Mouse (Mus musculus): Measurements from ENCODE around the gene Ttc25. TPM values are rescaled to one million over a fixed set of nuclear protein-coding genes. Genes with fewer than 3 reads are reported as not detected.
A peak's percentile ranks its signal among the peaks of the same experiment; 100 is the strongest.
"Not testable (repeated sequence)": the region's sequence is repeated elsewhere in the genome, so short reads cannot be mapped to it uniquely, and the experiment has no call there.

Gene Ttc25
- polyA plus RNA-seq, 1 experiment = 0.92 TPM

- TF ChIP-seq CTCF (IDR thresholded peaks at IDR 0.05; ENCODE audit: borderline replicate concordance, insufficient read depth, low read depth, low read length) = no peak
- TF ChIP-seq POLR2A (IDR thresholded peaks at IDR 0.05; ENCODE audit: borderline replicate concordance, insufficient read depth, low read length) = 0 out of 2 replicates have a peak, but pooled peaks have one; percentile 36
- WGBS = 2% methylated on average over 47 of the region's 47 CpGs
- DNase-seq = peak; percentile 69
- Histone ChIP-seq H3K27ac (ENCODE audit: insufficient read depth, low read length) (peak within 1 kb of the TSS; percentile 60), H3K27me3 (ENCODE audit: control insufficient read depth, insufficient read depth, low read length) (no peaks in the 10 kb centered on the region), H3K4me3 (replicated peaks; ENCODE audit: insufficient read depth, low read depth, low read length) (peak within 1 kb of the TSS; percentile 84), H3K4me1 (ENCODE audit: control insufficient read depth, insufficient read depth, low read length) (peaks cover 4% of the 10 kb centered on the region)
These were observed 29.5 kb downstream of the Ttc25 start, which contains the start of gene Cnp for GRCm38 (mm10) chr11:100574708-100575483. Gene Cnp, plus strand, starts transcription at chr11:100574904.

GRCm38 (mm10) chr11:100575484-100575855 is 30.1 kb downstream of the Ttc25 start:
- Histone ChIP-seq H3K4me1 (ENCODE audit: control insufficient read depth, insufficient read depth, low read length) (peaks cover 4% of the 10 kb centered on the region), H3K27ac (ENCODE audit: insufficient read depth, low read length) (peak overlapping the region; percentile 60; the same call in 1 of the 2 replicates), H3K4me3 (replicated peaks; ENCODE audit: insufficient read depth, low read depth, low read length) (peak overlapping the region; percentile 84), H3K27me3 (ENCODE audit: control insufficient read depth, insufficient read depth, low read length) (no peaks in the 10 kb centered on the region)
- TF ChIP-seq CTCF (IDR thresholded peaks at IDR 0.05; ENCODE audit: borderline replicate concordance, insufficient read depth, low read depth, low read length) (no peak), POLR2A (IDR thresholded peaks at IDR 0.05; ENCODE audit: borderline replicate concordance, insufficient read depth, low read length) (no peak)
- 42% methylated on average over 2 of the region's 2 CpGs for WGBS
- peak in 1 of 2 experiments; percentile 58 for DNase-seq

GRCm38 (mm10) chr11:100576256-100576655 is 30.8 kb downstream of the Ttc25 start:
- H3K4me1 ChIP-seq (ENCODE audit: control insufficient read depth, insufficient read depth, low read length) = peaks cover 4% of the 10 kb centered on the region; the same call in 1 of the 2 replicates
- TF ChIP-seq CTCF (IDR thresholded peaks at IDR 0.05; ENCODE audit: borderline replicate concordance, insufficient read depth, low read depth, low read length) (no peak), POLR2A (IDR thresholded peaks at IDR 0.05; ENCODE audit: borderline replicate concordance, insufficient read depth, low read length) (no peak)
- no peak overlapping the region for H3K27ac ChIP-seq (ENCODE audit: insufficient read depth, low read length)
- no peak for DNase-seq
- no peak overlapping the region for H3K4me3 ChIP-seq (replicated peaks; ENCODE audit: insufficient read depth, low read depth, low read length)
- WGBS = 62% methylated on average over 21 of the region's 21 CpGs
- H3K27me3 ChIP-seq (ENCODE audit: control insufficient read depth, insufficient read depth, low read length) = no peaks in the 10 kb centered on the region

DNA sequence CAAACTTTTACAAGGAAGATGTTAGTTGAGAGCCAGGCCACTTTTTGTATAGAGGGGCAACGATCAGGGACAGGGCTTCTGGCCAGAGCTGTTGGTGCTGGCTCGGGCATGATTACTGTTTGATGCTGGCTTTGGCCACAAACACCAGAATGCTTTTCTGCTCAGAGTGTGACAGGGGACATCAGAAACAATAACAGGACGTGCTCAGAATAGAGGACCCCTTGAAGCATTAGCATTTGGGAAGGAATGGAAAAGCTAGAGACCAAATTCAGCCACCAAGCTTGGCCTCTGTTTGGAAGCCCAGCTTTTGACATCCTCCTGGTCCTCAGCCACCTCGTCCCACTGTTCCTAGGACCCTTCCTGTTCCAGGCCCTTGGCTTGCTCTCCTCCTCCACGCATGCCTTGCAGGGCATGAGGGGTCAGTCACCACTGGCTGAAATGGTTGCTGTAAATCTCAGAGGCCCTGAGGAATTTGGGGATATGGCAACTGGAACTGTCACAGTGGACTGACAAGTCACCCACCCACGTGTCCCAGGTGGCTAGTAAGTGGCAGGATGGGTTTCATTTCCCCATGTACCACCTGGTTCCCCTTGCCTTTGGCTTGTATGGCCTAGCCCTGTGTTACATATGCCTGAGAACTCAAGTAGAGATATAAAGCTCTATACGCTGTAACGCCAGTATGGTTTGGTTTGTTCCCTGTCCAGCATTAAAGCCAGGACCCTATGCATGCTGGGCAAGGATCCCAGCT is 32.6 kb downstream of the Ttc25 start:
- Histone ChIP-seq H3K4me3 (replicated peaks; ENCODE audit: insufficient read depth, low read depth, low read length) (peak overlapping the region; percentile 29), H3K4me1 (ENCODE audit: control insufficient read depth, insufficient read depth, low read length) (peaks cover 4% of the 10 kb centered on the region; the same call in 1 of the 2 replicates), H3K27me3 (ENCODE audit: control insufficient read depth, insufficient read depth, low read length) (no peaks in the 10 kb centered on the region), H3K27ac (ENCODE audit: insufficient read depth, low read length) (peak overlapping the region; percentile 2; the same call in 1 of the 2 replicates)
- WGBS = 56% methylated on average over 8 of the region's 8 CpGs
- TF ChIP-seq CTCF (IDR thresholded peaks at IDR 0.05; ENCODE audit: borderline replicate concordance, insufficient read depth, low read depth, low read length) (no peak), POLR2A (IDR thresholded peaks at IDR 0.05; ENCODE audit: borderline replicate concordance, insufficient read depth, low read length) (no peak)
- peak in 1 of 2 experiments; percentile 39 for DNase-seq

DNA sequence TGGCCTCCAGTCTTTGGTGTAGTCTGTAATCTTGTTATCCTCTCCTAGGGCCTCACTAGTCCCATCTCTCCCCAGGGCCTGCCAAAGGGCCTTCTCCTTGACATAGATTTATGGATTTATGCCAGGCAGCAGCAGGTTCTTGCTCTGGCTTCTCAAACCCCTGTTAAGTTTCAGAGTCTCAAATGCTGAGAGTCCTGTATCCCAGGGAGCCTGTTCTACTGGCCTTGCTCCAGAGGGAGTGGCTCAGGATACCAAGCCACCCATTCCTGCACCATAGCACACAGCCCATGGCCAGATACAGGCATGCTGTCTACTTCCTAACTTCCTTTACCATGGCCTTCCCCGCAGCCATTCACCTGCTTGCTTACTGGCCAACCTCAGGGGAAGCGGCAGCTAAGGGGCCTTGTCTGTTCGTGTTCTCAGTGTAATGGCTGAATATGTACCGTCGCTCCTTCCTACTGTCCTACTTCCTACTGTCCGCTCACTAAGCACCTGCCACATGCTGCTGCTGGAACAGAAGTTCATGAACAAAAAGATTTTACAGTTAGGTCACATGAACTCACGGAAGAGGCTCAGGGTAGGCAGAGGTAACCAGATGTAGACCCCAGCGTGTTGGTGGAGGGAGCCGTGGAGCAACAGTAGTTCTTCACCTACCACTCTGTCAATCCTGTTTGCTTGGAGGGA is 33.9 kb downstream of the Ttc25 start:
- Histone ChIP-seq H3K27ac (ENCODE audit: insufficient read depth, low read length) (no peak overlapping the region), H3K4me3 (replicated peaks; ENCODE audit: insufficient read depth, low read depth, low read length) (no peak overlapping the region)
- WGBS = 84% methylated on average over 9 of the region's 9 CpGs

GRCm38 (mm10) chr11:100580275-100580674 is 34.9 kb downstream of the Ttc25 start:
- WGBS = 70% methylated on average over 13 of the region's 13 CpGs
- Histone ChIP-seq H3K4me3 (replicated peaks; ENCODE audit: insufficient read depth, low read depth, low read length) (no peak overlapping the region), H3K27ac (ENCODE audit: insufficient read depth, low read length) (no peak overlapping the region), H3K4me1 (ENCODE audit: control insufficient read depth, insufficient read depth, low read length) (peaks cover 4% of the 10 kb centered on the region; the same call in 1 of the 2 replicates), H3K27me3 (ENCODE audit: control insufficient read depth, insufficient read depth, low read length) (no peaks in the 10 kb centered on the region)
- DNase-seq = no peak
- TF ChIP-seq POLR2A (IDR thresholded peaks at IDR 0.05; ENCODE audit: borderline replicate concordance, insufficient read depth, low read length) (no peak), CTCF (IDR thresholded peaks at IDR 0.05; ENCODE audit: borderline replicate concordance, insufficient read depth, low read depth, low read length) (no peak)

More for the DNA sequence above, 33.9 kb downstream of the Ttc25 start:
- TF ChIP-seq POLR2A (IDR thresholded peaks at IDR 0.05; ENCODE audit: borderline replicate concordance, insufficient read depth, low read length) (no peak), CTCF (IDR thresholded peaks at IDR 0.05; ENCODE audit: borderline replicate concordance, insufficient read depth, low read depth, low read length) (no peak)
- Histone ChIP-seq H3K4me1 (ENCODE audit: control insufficient read depth, insufficient read depth, low read length) (peaks cover 4% of the 10 kb centered on the region; the same call in 1 of the 2 replicates), H3K27me3 (ENCODE audit: control insufficient read depth, insufficient read depth, low read length) (no peaks in the 10 kb centered on the region)
- no peak for DNase-seq

- Histone ChIP-seq H3K27ac (ENCODE audit: insufficient read depth, low read length) (no peak overlapping the region; the same call in 1 of the 2 replicates), H3K27me3 (ENCODE audit: control insufficient read depth, insufficient read depth, low read length) (no peaks in the 10 kb centered on the region), H3K4me3 (replicated peaks; ENCODE audit: insufficient read depth, low read depth, low read length) (no peak overlapping the region), H3K4me1 (ENCODE audit: control insufficient read depth, insufficient read depth, low read length) (peaks cover 4% of the 10 kb centered on the region; the same call in 1 of the 2 replicates)
- 22% methylated on average over 4 of the region's 4 CpGs for WGBS
- peak; percentile 46 to 49 for DNase-seq
- TF ChIP-seq POLR2A (IDR thresholded peaks at IDR 0.05; ENCODE audit: borderline replicate concordance, insufficient read depth, low read length) (no peak), CTCF (IDR thresholded peaks at IDR 0.05; ENCODE audit: borderline replicate concordance, insufficient read depth, low read depth, low read length) (no peak)
These were observed 36.3 kb downstream of the Ttc25 start for GRCm38 (mm10) chr11:100581756-100582155.

GRCm38 (mm10) chr11:100582413-100582812 is 37.0 kb downstream of the Ttc25 start:
- H3K27ac ChIP-seq (ENCODE audit: insufficient read depth, low read length); DNase-seq; H3K27me3 ChIP-seq (ENCODE audit: control insufficient read depth, insufficient read depth, low read length); H3K4me1 ChIP-seq (ENCODE audit: control insufficient read depth, insufficient read depth, low read length); H3K4me3 ChIP-seq (replicated peaks; ENCODE audit: insufficient read depth, low read depth, low read length): not testable (repeated sequence)
- WGBS = 96% methylated on average over 1 of the region's 1 CpGs
